Mouse (Mus musculus): ENCODE results near the gene Oasl2. TPM values are rescaled to one million over a fixed set of nuclear protein-coding genes. Genes with fewer than 3 reads are reported as not detected.

Oasl2 gene
- total and polyA plus RNA-seq, 3 experiments = 0.31 TPM; not detected in 2

- H3K79me2 ChIP-seq (replicated peaks; ENCODE audit: control insufficient read depth, extremely low read depth, insufficient read depth, poor library complexity, severe bottlenecking) = peaks cover 7% of the 10 kb centered on the region
- no peak for DNase-seq (ENCODE audit: extremely low read depth)
- TF ChIP-seq TBP (conservative IDR thresholded peaks at IDR 0.05; ENCODE audit: low read depth, low read length) (no peak), ETS1 (conservative IDR thresholded peaks at IDR 0.05; ENCODE audit: low read depth, low read length) (no peak), ZNF384 (IDR thresholded peaks at IDR 0.05; ENCODE audit: low read depth, low read length) (no peak), PAX5 (IDR thresholded peaks at IDR 0.05; ENCODE audit: low read length) (no peak), CHD2 (IDR thresholded peaks at IDR 0.05; ENCODE audit: low read length) (no peak), MAFK (IDR thresholded peaks at IDR 0.05; ENCODE audit: insufficient replicate concordance, low read length) (no peak), MAZ (IDR thresholded peaks at IDR 0.05; ENCODE audit: low read depth, low read length) (no peak), KAT2A (IDR thresholded peaks at IDR 0.05; ENCODE audit: insufficient replicate concordance, low read length) (no peak), IRF4 (IDR thresholded peaks at IDR 0.05; ENCODE audit: low read depth, low read length) (no peak), E2F4 (IDR thresholded peaks at IDR 0.05; ENCODE audit: insufficient replicate concordance, low read depth, low read length) (no peak), SMC3 (IDR thresholded peaks at IDR 0.05; ENCODE audit: low read depth, low read length) (no peak), NELFE (IDR thresholded peaks at IDR 0.05; ENCODE audit: low read depth, low read length) (no peak), ELF1 (IDR thresholded peaks at IDR 0.05; ENCODE audit: low read depth, low read length) (no peak), CTCF (conservative IDR thresholded peaks at IDR 0.05 in 1 of 2, IDR thresholded peaks at IDR 0.05 in 1 of 2; ENCODE audit: low read depth in 2 of 2, low read length in 2 of 2) (no peak), ZKSCAN1 (IDR thresholded peaks at IDR 0.05; ENCODE audit: borderline replicate concordance, low read depth, low read length) (no peak), SIN3A (IDR thresholded peaks at IDR 0.05; ENCODE audit: low read length) (no peak), USF1 (IDR thresholded peaks at IDR 0.05; ENCODE audit: low read depth, low read length) (no peak)
- peaks cover 9 to 43% of the 10 kb centered on the region in 2 experiments; a peak in 3 of 4 replicates for H3K4me1 ChIP-seq (ENCODE audit: control insufficient read depth in 1 of 2, insufficient read depth in 2 of 2)
- H3K36me3 ChIP-seq (replicated peaks in 1 of 2; ENCODE audit: control insufficient read depth in 1 of 2, insufficient read depth in 1 of 2, low read length in 1 of 2) = peaks cover 45 to 56% of the 10 kb centered on the region in 2 experiments
- no peaks in the 10 kb centered on the region for H3K9me3 ChIP-seq (replicated peaks; ENCODE audit: low read length)
- no peak overlapping the region for H3K27ac ChIP-seq (ENCODE audit: insufficient read depth, low read depth)
- H3K4me3 ChIP-seq (replicated peaks in 1 of 3; ENCODE audit: low read depth in 2 of 3, low read length in 2 of 3, poor library complexity in 1 of 3) = no peak overlapping the region
- no peak overlapping the region for H3K4me2 ChIP-seq (ENCODE audit: insufficient read depth, low read depth, poor library complexity, severe bottlenecking)
- H3K27me3 ChIP-seq (replicated peaks) = no peaks in the 10 kb centered on the region
- dilution Hi-C loops (cut with MboI; ENCODE audit: extremely low pct_ligation_motif_present, extremely low pct_unique_long_range_greater_than_20kb, low sequenced_read_pairs) (no loop called here), in situ Hi-C loops (cut with MboI; ENCODE audit: low pct_ligation_motif_present, low pct_unique_long_range_greater_than_20kb, low sequenced_read_pairs) (no loop called here)
- H3K9ac ChIP-seq (ENCODE audit: insufficient read depth, low read depth) = no peak overlapping the region
These were observed 48.3 kb downstream of the Oasl2 start for GRCm38 (mm10) chr5:114945072-114945471.

GRCm38 (mm10) chr5:114948891-114949290, 52.2 kb downstream of the Oasl2 start:
- Histone ChIP-seq H3K9ac (ENCODE audit: insufficient read depth, low read depth) (no peak overlapping the region), H3K79me2 (replicated peaks; ENCODE audit: control insufficient read depth, extremely low read depth, insufficient read depth, poor library complexity, severe bottlenecking) (peaks cover 3% of the 10 kb centered on the region; the same call in 1 of the 2 replicates), H3K36me3 (replicated peaks in 1 of 2; ENCODE audit: control insufficient read depth in 1 of 2, insufficient read depth in 1 of 2, low read length in 1 of 2) (peaks cover 44 to 70% of the 10 kb centered on the region in 2 experiments), H3K4me2 (ENCODE audit: insufficient read depth, low read depth, poor library complexity, severe bottlenecking) (no peak overlapping the region), H3K27me3 (replicated peaks) (no peaks in the 10 kb centered on the region), H3K27ac (ENCODE audit: insufficient read depth, low read depth) (no peak overlapping the region), H3K4me1 (ENCODE audit: control insufficient read depth in 1 of 2, insufficient read depth in 2 of 2) (peaks cover 6 to 32% of the 10 kb centered on the region in 2 experiments; a peak in 3 of 4 replicates), H3K4me3 (replicated peaks in 1 of 3; ENCODE audit: low read depth in 2 of 3, low read length in 2 of 3, poor library complexity in 1 of 3) (no peak overlapping the region), H3K9me3 (replicated peaks; ENCODE audit: low read length) (no peaks in the 10 kb centered on the region)
- no peak for DNase-seq (ENCODE audit: extremely low read depth)
- TF ChIP-seq CTCF (conservative IDR thresholded peaks at IDR 0.05 in 1 of 2, IDR thresholded peaks at IDR 0.05 in 1 of 2; ENCODE audit: low read depth in 2 of 2, low read length in 2 of 2) = no peak
- TF ChIP-seq GABPA (IDR thresholded peaks at IDR 0.05; ENCODE audit: insufficient replicate concordance, low read depth, low read length) = no peak
- TF ChIP-seq SIN3A (IDR thresholded peaks at IDR 0.05; ENCODE audit: low read length) = no peak
- TF ChIP-seq UBTF (IDR thresholded peaks at IDR 0.05; ENCODE audit: low read depth, low read length) = no peak
- no peak for TF ChIP-seq USF1 (IDR thresholded peaks at IDR 0.05; ENCODE audit: low read depth, low read length)
- TF ChIP-seq EP300 (IDR thresholded peaks at IDR 0.05; ENCODE audit: low read length) = no peak
- in situ Hi-C loops (cut with MboI; ENCODE audit: low pct_ligation_motif_present, low pct_unique_long_range_greater_than_20kb, low sequenced_read_pairs) = no loop called here
- dilution Hi-C loops (cut with MboI; ENCODE audit: extremely low pct_ligation_motif_present, extremely low pct_unique_long_range_greater_than_20kb, low sequenced_read_pairs) = no loop called here
